Mouse (Mus musculus): ENCODE results near the gene Rpl3l. TPM values are rescaled to one million over a fixed set of nuclear protein-coding genes. Genes with fewer than 3 reads are reported as not detected.
A peak's percentile ranks its signal among the peaks of the same experiment; 100 is the strongest.

The Rpl3l gene
- polyA plus RNA-seq, 1 experiment from 2014 or later, result not detected

GRCm38 (mm10) chr17:24752415-24753394 lies 25.1 kb downstream of the Rpl3l start, which contains the start of gene Hs3st6:
Gene Hs3st6 (plus strand): TSS chr17:24752988.
- H3K36me3 ChIP-seq (replicated peaks), result no peaks in the 10 kb centered on the region
- 0 out of 2 replicates have a peak within 1 kb of the TSS, but pooled peaks have one; percentile 49 for H3K27ac ChIP-seq (replicated peaks)
- H3K4me1 ChIP-seq, result peaks cover 26% of the 10 kb centered on the region
- DNase-seq (ENCODE audit: low spot score), result peak; percentile 84
- 1% methylated on average over 81 of the region's 82 CpGs for WGBS
- peak within 1 kb of the TSS; percentile 68 for H3K4me3 ChIP-seq
- peaks cover 94% of the 10 kb centered on the region for H3K27me3 ChIP-seq (replicated peaks; ENCODE audit: low read depth, poor library complexity, severe bottlenecking)
- H3K9me3 ChIP-seq, result no peaks in the 10 kb centered on the region

GRCm38 (mm10) chr17:24757394-24757793 lies 29.8 kb downstream of the Rpl3l start:
- no peaks in the 10 kb centered on the region for H3K36me3 ChIP-seq (replicated peaks)
- H3K9me3 ChIP-seq, result no peaks in the 10 kb centered on the region
- no peak overlapping the region for H3K4me3 ChIP-seq
- H3K27ac ChIP-seq (replicated peaks), result no peak overlapping the region
- peaks cover 66% of the 10 kb centered on the region for H3K27me3 ChIP-seq (replicated peaks; ENCODE audit: low read depth, poor library complexity, severe bottlenecking)
- H3K4me1 ChIP-seq, result peaks cover 37% of the 10 kb centered on the region
- DNase-seq (ENCODE audit: low spot score), result no peak
- 88% methylated on average over 1 of the region's 1 CpGs for WGBS

- H3K4me3 ChIP-seq, result no peak overlapping the region
- H3K9me3 ChIP-seq, result no peaks in the 10 kb centered on the region
- H3K27me3 ChIP-seq (replicated peaks; ENCODE audit: low read depth, poor library complexity, severe bottlenecking), result peaks cover 29% of the 10 kb centered on the region
- DNase-seq (ENCODE audit: low spot score), result peak; percentile 53
- peak overlapping the region; percentile 19; the same call in 1 of the 2 replicates for H3K27ac ChIP-seq (replicated peaks)
- H3K4me1 ChIP-seq, result peaks cover 40% of the 10 kb centered on the region
- no peaks in the 10 kb centered on the region for H3K36me3 ChIP-seq (replicated peaks)
- 39% methylated on average over 5 of the region's 5 CpGs for whole genome bisulfite sequencing
Observed at GRCm38 (mm10) chr17:24761121-24761520, 33.5 kb downstream of the Rpl3l start.

GRCm38 (mm10) chr17:24765016-24765905 lies 37.6 kb downstream of the Rpl3l start:
- Histone ChIP-seq H3K27ac (replicated peaks) (peak overlapping the region; percentile 82), H3K36me3 (replicated peaks) (no peaks in the 10 kb centered on the region), H3K27me3 (replicated peaks; ENCODE audit: low read depth, poor library complexity, severe bottlenecking) (peaks cover 5% of the 10 kb centered on the region; the same call in 1 of the 2 replicates), H3K4me3 (0 out of 2 replicates have a peak overlapping the region, but pooled peaks have one; percentile 12), H3K4me1 (peaks cover 73% of the 10 kb centered on the region), H3K9me3 (no peaks in the 10 kb centered on the region)
- 39% methylated on average over 22 of the region's 22 CpGs for WGBS
- DNase-seq (ENCODE audit: low spot score), result peak; percentile 55

- H3K4me3 ChIP-seq, result no peak overlapping the region; the same call in 1 of the 2 replicates
- peak; percentile 8 for DNase-seq (ENCODE audit: low spot score)
- no peaks in the 10 kb centered on the region for H3K36me3 ChIP-seq (replicated peaks)
- H3K9me3 ChIP-seq, result no peaks in the 10 kb centered on the region
- H3K27me3 ChIP-seq (replicated peaks; ENCODE audit: low read depth, poor library complexity, severe bottlenecking), result peaks cover 5% of the 10 kb centered on the region; the same call in 1 of the 2 replicates
- H3K4me1 ChIP-seq, result peaks cover 65% of the 10 kb centered on the region
- H3K27ac ChIP-seq (replicated peaks), result peak overlapping the region; percentile 82
- 26% methylated on average over 12 of the region's 12 CpGs for WGBS
Observed at GRCm38 (mm10) chr17:24766266-24766875, 38.8 kb downstream of the Rpl3l start.

GRCm38 (mm10) chr17:24769146-24769545 lies 41.5 kb downstream of the Rpl3l start:
- DNase-seq (ENCODE audit: low spot score), result no peak
- Histone ChIP-seq H3K27ac (replicated peaks) (no peak overlapping the region), H3K4me1 (peaks cover 54% of the 10 kb centered on the region), H3K9me3 (no peaks in the 10 kb centered on the region), H3K27me3 (replicated peaks; ENCODE audit: low read depth, poor library complexity, severe bottlenecking) (peaks cover 5% of the 10 kb centered on the region; the same call in 1 of the 2 replicates), H3K36me3 (replicated peaks) (no peaks in the 10 kb centered on the region), H3K4me3 (no peak overlapping the region)
- 31% methylated on average over 3 of the region's 3 CpGs for WGBS

- peaks cover 5% of the 10 kb centered on the region; the same call in 1 of the 2 replicates for H3K27me3 ChIP-seq (replicated peaks; ENCODE audit: low read depth, poor library complexity, severe bottlenecking)
- no peak for DNase-seq (ENCODE audit: low spot score)
- H3K4me1 ChIP-seq, result peaks cover 20% of the 10 kb centered on the region
- no peak overlapping the region for H3K27ac ChIP-seq (replicated peaks)
- no peaks in the 10 kb centered on the region for H3K36me3 ChIP-seq (replicated peaks)
- H3K9me3 ChIP-seq, result no peaks in the 10 kb centered on the region
- H3K4me3 ChIP-seq, result no peak overlapping the region
- 81% methylated on average over 5 of the region's 5 CpGs for WGBS
Observed at GRCm38 (mm10) chr17:24773241-24773640, 45.6 kb downstream of the Rpl3l start.

GRCm38 (mm10) chr17:24775173-24775572 lies 47.6 kb downstream of the Rpl3l start:
- H3K36me3 ChIP-seq (replicated peaks), result no peaks in the 10 kb centered on the region
- H3K27ac ChIP-seq (replicated peaks), result no peak overlapping the region
- H3K9me3 ChIP-seq, result no peaks in the 10 kb centered on the region
- H3K4me3 ChIP-seq, result no peak overlapping the region
- H3K4me1 ChIP-seq, result peaks cover 6% of the 10 kb centered on the region; the same call in 1 of the 2 replicates
- no peaks in the 10 kb centered on the region for H3K27me3 ChIP-seq (replicated peaks; ENCODE audit: low read depth, poor library complexity, severe bottlenecking)
- 88% methylated on average over 8 of the region's 8 CpGs for WGBS
- DNase-seq (ENCODE audit: low spot score), result no peak

GRCm38 (mm10) chr17:24777073-24777472 lies 49.5 kb downstream of the Rpl3l start:
- DNase-seq (ENCODE audit: low spot score), result no peak
- no peaks in the 10 kb centered on the region for H3K9me3 ChIP-seq

GRCm38 (mm10) chr17:24780821-24781220 lies 53.2 kb downstream of the Rpl3l start:
- H3K27me3 ChIP-seq (replicated peaks; ENCODE audit: low read depth, poor library complexity, severe bottlenecking), result no peaks in the 10 kb centered on the region
- H3K4me3 ChIP-seq, result no peak overlapping the region
- no peaks in the 10 kb centered on the region for H3K4me1 ChIP-seq
- H3K27ac ChIP-seq (replicated peaks), result no peak overlapping the region
- H3K9me3 ChIP-seq, result no peaks in the 10 kb centered on the region
- 91% methylated on average over 2 of the region's 2 CpGs for WGBS
- H3K36me3 ChIP-seq (replicated peaks), result no peaks in the 10 kb centered on the region
- DNase-seq (ENCODE audit: low spot score), result no peak

More at GRCm38 (mm10) chr17:24777073-24777472, 49.5 kb downstream of the Rpl3l start:
- peaks cover 6% of the 10 kb centered on the region; the same call in 1 of the 2 replicates for H3K4me1 ChIP-seq
- no peak overlapping the region for H3K27ac ChIP-seq (replicated peaks)
- H3K4me3 ChIP-seq, result no peak overlapping the region
- H3K27me3 ChIP-seq (replicated peaks; ENCODE audit: low read depth, poor library complexity, severe bottlenecking), result no peaks in the 10 kb centered on the region
- H3K36me3 ChIP-seq (replicated peaks), result no peaks in the 10 kb centered on the region
- 75% methylated on average over 2 of the region's 2 CpGs for WGBS
